Mouse (Mus musculus) gastrocnemius, postnatal 4 days (tissue): ENCODE results near the gene Hpcal1. TPM values are rescaled to one million over a fixed set of nuclear protein-coding genes. Genes with fewer than 3 reads are reported as not detected.
"Not testable (repeated sequence)": the region's sequence is repeated elsewhere in the genome, so short reads cannot be mapped to it uniquely, and the experiment has no call there.

ENCODE experiments used
- DNase-seq, 2 experiments: peaks; one replicate each; pipeline ENCODE4 v3.0.0; 2021 to 2022; ENCODE audit warnings: low spot score in 2 of 2, mixed read lengths in 2 of 2
- total RNA-seq, 2 experiments: library from RNA; stranded (reverse); gene quantifications; 2 replicates each; pipeline ENCODE4 v1.2.3; 2021

Hpcal1 gene
- total RNA-seq, 2 experiments from 2014 or later: 21.7 to 23.0 TPM

- DNase-seq: no peak
These were observed 46.4 kb downstream of the Hpcal1 start for GRCm38 (mm10) chr12:17736859-17737577.

GRCm38 (mm10) chr12:17737808-17738207, 47.2 kb downstream of the Hpcal1 start:
- DNase-seq: no peak

- no peak for DNase-seq
These were observed 47.8 kb downstream of the Hpcal1 start for GRCm38 (mm10) chr12:17738473-17738872.

- no peak for DNase-seq
These were observed 49.6 kb downstream of the Hpcal1 start for GRCm38 (mm10) chr12:17740226-17740625.

GRCm38 (mm10) chr12:17741637-17742364, 51.1 kb downstream of the Hpcal1 start:
- peak in 1 of 2 experiments; percentile 35 for DNase-seq

GRCm38 (mm10) chr12:17742571-17743321, 52.1 kb downstream of the Hpcal1 start:
- DNase-seq: no peak

GRCm38 (mm10) chr12:17745431-17745830, 54.8 kb downstream of the Hpcal1 start:
- DNase-seq: no peak

- DNase-seq: peak in 1 of 2 experiments; percentile 60
These were observed 56.1 kb downstream of the Hpcal1 start for GRCm38 (mm10) chr12:17746725-17747124.

GRCm38 (mm10) chr12:17747191-17748154, 56.8 kb downstream of the Hpcal1 start:
- no peak for DNase-seq

GRCm38 (mm10) chr12:17748155-17748529, 57.5 kb downstream of the Hpcal1 start:
- no peak for DNase-seq

GRCm38 (mm10) chr12:17749784-17750183, 59.1 kb downstream of the Hpcal1 start:
- no peak for DNase-seq

- no peak for DNase-seq
These were observed 59.8 kb downstream of the Hpcal1 start for GRCm38 (mm10) chr12:17750500-17750899.

GRCm38 (mm10) chr12:17752828-17753227, 62.2 kb downstream of the Hpcal1 start:
- no peak for DNase-seq

GRCm38 (mm10) chr12:17754771-17755170, 64.1 kb downstream of the Hpcal1 start:
- DNase-seq: no peak

- DNase-seq: no peak
These were observed 66.2 kb downstream of the Hpcal1 start for GRCm38 (mm10) chr12:17756891-17757290.

GRCm38 (mm10) chr12:17762286-17762933, 71.8 kb downstream of the Hpcal1 start:
- no peak for DNase-seq

GRCm38 (mm10) chr12:17763054-17763453, 72.4 kb downstream of the Hpcal1 start:
- no peak for DNase-seq

GRCm38 (mm10) chr12:17764005-17764404, 73.3 kb downstream of the Hpcal1 start:
- no peak for DNase-seq

GRCm38 (mm10) chr12:17767567-17767966, 76.9 kb downstream of the Hpcal1 start:
- not testable (repeated sequence) for DNase-seq
